Mouse (Mus musculus) urinary bladder, postnatal 36 days (tissue): Measurements from ENCODE around the gene Pp2d1.

Source experiments
- DNase-seq, 2 experiments: peaks; one replicate each; pipeline ENCODE4 v3.0.0; 2022; ENCODE audit warnings: low spot score in 2 of 2, mixed read lengths in 1 of 2

Pp2d1 gene

DNA sequence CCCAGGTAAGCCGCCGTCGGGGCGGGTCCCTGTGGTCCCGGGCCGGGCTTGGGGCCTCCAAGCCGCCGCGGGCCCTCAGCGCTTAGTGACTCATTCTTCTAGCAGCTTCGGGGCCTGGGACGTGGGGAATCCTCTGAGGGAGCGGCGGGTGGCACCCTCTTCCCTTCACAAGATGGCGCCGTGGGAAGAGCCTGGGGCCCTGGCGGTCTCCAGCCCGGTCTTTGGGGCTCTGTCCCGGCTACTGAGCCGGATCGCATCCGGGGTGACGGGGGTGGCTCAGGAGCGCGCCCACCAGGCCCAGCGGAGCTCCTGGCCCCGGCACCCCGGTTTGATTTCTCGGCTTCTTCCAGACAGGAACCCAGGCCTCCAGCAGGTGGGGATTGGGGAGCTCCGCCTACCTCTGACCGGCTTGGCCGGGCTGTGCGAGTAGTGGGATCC, 59.6 kb downstream of the Pp2d1 start:
- peak; percentile 48 to 51 for DNase-seq

DNA sequence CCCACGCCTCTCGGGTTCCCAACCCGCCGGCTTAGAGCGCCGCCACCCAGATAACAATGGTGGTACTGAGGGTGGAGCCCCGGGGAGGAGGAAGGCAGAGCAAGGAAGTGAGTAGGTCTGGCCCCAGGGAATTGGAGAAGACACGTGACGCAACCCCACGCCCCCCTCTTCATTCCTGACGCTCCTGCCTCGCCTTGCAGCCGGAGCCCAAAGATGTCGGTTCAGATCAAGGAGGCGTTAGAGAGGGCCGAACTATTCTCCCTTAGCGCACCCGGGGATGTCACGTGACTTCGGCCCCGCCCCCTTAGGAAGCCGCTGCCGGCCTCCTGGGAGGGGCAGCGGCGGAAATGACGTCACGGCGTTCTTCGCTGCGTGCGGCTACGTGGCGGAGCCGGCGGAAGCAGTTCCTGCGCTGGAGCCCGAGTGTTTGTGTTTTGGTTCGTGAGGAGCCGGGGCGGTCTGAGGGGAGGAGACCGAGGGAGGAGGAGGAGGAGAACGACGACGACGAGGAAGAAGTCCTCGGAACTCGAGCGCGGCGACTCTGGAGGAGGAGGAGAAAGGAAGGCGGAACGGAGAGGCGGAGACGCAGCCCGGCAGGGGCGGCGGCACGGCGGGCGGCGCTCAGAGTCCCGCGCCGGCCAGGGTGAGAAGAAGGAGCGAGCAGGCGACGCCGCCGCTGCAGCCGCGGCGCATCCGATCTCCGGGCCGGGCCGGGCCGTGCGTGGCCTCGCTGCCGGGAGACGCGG, 60.2 kb downstream of the Pp2d1 start, which contains the start of gene Rab5a:
Gene Rab5a (plus strand): TSS at position 377 of the 746 bp plus-strand sequence.
- DNase-seq, result peak; percentile 99

DNA sequence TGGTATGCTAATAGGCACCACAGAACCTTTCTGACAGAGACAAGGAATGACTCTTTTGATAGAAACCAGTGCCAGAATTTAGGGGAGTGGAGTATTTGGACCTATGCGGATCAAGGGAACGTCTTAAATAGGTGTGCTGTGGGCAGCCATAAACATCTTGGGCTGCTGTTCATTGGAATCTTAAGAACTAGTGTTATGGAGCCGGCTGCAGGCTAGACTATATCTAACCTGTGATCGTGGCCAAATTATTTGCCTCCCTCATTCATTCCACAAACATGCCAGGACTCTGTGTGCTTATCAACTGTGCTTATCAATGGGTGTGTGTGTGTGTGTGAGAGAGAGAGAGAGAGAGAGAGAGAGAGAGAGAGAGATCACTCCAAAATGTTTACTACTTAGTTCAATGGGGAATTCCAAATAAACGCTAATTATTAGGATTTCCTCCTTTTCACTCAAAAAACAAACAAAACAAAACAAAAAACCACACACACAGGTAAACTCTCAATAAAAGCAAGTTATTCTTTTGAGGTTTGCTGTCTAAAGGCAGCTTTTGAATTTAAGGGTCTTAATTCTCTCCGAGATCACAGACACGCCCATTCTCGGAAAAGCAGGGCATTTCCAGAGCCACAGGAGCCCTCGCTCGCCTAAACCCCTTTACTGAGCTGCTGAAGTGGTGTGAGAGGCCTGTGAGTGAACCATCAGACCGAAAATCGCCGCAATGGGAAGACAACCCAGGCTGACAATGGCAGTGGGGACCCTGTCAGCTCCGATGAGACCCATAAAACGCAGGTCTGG, 61.0 kb downstream of the Pp2d1 start:
- no peak for DNase-seq

GRCm38 (mm10) chr17:53468697-53469096, 70.6 kb downstream of the Pp2d1 start:
- DNase-seq, result no peak

GRCm38 (mm10) chr17:53465569-53465968, 73.7 kb downstream of the Pp2d1 start:
- no peak for DNase-seq

DNA sequence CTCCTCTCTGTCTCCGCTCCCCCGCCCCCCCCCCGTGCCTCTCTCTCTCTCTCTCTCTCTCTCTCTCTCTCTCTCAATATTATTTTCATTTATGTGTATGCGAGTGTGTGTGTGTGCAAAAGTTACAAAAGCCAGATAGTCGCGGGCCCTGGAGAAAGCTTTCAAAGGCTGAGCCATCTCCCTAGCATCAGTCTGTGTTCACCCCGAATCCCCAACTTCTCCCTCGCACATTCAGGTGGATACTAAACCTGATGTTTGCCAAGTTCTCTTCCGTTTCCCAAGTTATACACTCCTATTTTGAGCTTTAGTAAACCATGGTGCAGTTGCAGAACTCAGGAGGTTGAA, 75.8 kb downstream of the Pp2d1 start:
- DNase-seq, result no peak

DNA sequence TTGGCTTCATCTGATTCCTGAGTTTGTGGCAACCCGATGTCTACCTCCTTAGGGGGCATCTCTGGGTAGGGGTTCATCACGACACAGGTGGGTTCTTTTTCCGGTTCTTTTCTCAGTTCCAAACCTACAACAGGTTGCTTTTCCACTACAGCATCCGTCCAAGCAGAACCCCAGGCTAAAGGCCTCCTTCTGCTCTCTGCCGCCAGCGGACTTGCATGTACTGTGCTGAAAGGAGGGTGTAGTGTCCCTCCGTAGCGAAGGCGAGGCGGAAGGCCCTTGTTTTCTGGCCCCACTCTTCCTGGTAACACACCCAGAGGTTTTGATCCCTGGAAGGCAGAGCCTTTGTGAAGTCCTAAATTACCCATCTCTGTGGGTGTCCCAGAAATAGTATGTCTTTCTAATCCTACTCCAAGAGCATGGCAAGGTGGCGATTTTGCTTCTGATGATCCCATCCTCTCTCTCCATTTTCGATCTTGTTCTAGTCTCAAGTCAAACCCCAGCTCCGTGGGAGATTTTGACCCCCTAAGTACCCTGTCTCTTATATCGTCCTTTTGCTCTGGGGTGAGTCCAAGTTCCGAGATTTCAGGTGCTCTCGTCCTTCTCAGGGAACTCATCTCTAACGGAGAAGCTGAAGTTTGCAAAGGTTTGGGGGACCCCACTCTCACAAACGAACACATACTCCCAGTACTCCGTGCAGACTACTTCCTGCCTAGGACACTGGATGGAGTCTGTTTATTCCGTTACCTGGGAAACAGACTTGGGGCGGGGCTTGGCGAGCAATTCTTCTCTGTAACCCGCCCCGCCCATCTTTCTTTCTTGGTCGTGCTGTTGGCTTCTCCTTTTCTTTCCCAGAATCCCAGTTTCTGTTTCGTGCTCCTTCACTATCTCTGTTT, 76.4 kb downstream of the Pp2d1 start, which contains the start of gene Efhb:
Gene Efhb (minus strand): TSS at position 719 of the 893 bp plus-strand sequence.
- DNase-seq, result peak; percentile 84 to 90
